Mouse (Mus musculus): ENCODE measurements around the gene Mgst3. TPM values are rescaled to one million over a fixed set of nuclear protein-coding genes. Genes with fewer than 3 reads are reported as not detected.

Gene Mgst3
- total RNA-seq, 2 experiments from 2014 or later = 324 to 329 TPM

Small RNAs within 50 kb of the gene (microRNA-seq; reads per million reads assigned to microRNA genes)
- gene Gm25911 (ENCODE audit: borderline number of aligned reads in 2 of 2) = 0 to 1.4 reads per million in 2 experiments

Other genes with a start within 250 kb of the Mgst3 start
- gene Uck2, start 108.5 kb downstream of the Mgst3 start, total RNA-seq (2021) = 10 to 100 TPM; 52.8 to 54.2 TPM
- gene Tmco1, start 85.5 kb downstream of the Mgst3 start, total RNA-seq (2021) = 10 to 100 TPM; 87.5 to 93.7 TPM
- 10 to 100 TPM; 22.9 to 24.4 TPM for gene Aldh9a1, start 43.9 kb downstream of the Mgst3 start, total RNA-seq (2021)
- 1 to 10 TPM; 1.2 to 1.4 TPM for gene Lrrc52, start 72.9 kb upstream of the Mgst3 start, total RNA-seq (2021)
- gene Rxrg, start 204.5 kb upstream of the Mgst3 start, total RNA-seq (2021) = 10 to 100 TPM; 55.0 to 69.1 TPM